Mouse (Mus musculus): ENCODE data around the gene Lima1. TPM values are rescaled to one million over a fixed set of nuclear protein-coding genes. Genes with fewer than 3 reads are reported as not detected.

Gene Lima1
- polyA plus RNA-seq, 1 experiment from 2014 or later = 14.8 TPM

DNA sequence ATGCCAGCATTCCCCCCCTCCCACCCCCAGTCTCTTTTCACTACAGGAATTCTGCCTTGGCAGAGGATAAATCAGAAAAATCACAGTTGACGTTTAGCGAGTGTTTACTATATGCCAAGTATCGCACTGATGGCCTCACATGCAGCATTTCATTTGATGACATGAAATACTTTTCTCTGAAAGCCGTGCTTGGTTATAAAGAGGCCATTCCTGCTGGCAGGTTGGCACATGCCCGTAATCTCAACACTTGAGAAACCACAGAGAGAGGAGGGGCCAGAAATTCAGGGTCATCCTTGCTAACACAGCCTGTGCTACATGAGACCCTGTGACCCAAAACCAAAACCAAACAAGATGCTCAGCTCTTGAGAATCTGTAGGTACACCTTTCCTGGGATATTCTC is 77.4 kb downstream of the Lima1 start:
- Histone ChIP-seq H3K4me3 (ENCODE audit: low read depth, low read length) (no peak overlapping the region), H3K36me3 (replicated peaks; ENCODE audit: insufficient read depth, low read length) (peaks cover 19% of the 10 kb centered on the region; the same call in 1 of the 2 replicates), H3K9ac (replicated peaks) (no peak overlapping the region), H3K4me2 (ENCODE audit: low read depth, low read length) (no peak overlapping the region), H3K27ac (ENCODE audit: low read depth) (no peak overlapping the region), H3K9me3 (ENCODE audit: low read length) (no peaks in the 10 kb centered on the region), H3K27me3 (ENCODE audit: insufficient read depth, low read length) (no peaks in the 10 kb centered on the region), H3K4me1 (ENCODE audit: insufficient read depth) (no peaks in the 10 kb centered on the region)
- TF ChIP-seq CTCF (IDR thresholded peaks at IDR 0.05; ENCODE audit: low read depth) = no peak
- TF ChIP-seq EP300 (IDR thresholded peaks at IDR 0.05; ENCODE audit: low read depth) = no peak
- DNase-seq = no peak
- no peak for ATAC-seq
- 74% methylated on average over 5 of the region's 5 CpGs for WGBS (ENCODE audit: insufficient replicate concordance)

DNA sequence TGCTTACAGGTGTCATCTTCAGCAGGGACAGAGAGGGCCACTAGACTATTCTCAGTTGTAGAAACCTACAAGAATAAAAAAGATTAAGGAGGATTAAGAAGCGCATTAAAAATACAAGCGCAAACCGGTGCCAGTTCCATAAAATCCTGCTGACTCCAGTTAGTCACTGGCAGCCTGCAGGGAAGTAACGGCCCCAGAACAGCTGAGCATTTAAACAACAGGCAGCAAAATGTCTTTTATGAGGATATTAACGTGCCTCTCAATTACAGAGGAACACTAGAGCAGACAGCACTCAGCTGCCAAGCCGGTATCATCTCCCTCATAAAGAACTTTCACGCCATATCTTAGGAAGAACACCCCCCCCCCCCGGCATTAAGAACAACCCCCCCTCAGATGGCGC is 78.5 kb downstream of the Lima1 start:
- H3K4me3 ChIP-seq (ENCODE audit: low read depth, low read length) = no peak overlapping the region

DNA sequence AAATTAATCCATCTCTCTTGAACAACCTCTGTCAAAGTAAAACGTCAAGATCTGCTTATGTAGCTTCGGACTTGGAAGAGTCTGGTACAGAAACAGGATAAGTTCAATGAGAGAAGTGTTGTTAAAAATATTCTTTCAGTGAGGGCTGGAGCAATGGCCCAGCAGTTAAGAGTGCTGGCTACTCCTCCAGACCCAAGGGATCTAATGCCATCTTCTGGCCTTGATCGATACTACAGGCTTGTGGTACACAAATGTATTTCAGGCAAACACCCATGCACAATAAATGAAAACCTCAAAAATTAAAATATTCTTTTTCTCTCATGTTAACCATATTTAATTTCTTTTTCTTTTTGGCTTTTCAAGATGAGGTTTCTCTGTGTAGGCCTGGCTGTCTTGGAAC is 79.2 kb downstream of the Lima1 start:
- DNase-seq = no peak

More for the DNA sequence above, 78.5 kb downstream of the Lima1 start:
- no peak overlapping the region for H3K9ac ChIP-seq (replicated peaks)
- ATAC-seq (no peak), DNase-seq (no peak)
- 88% methylated on average over 9 of the region's 9 CpGs for whole genome bisulfite sequencing (ENCODE audit: insufficient replicate concordance)
- no peak for TF ChIP-seq EP300 (IDR thresholded peaks at IDR 0.05; ENCODE audit: low read depth)
- no peak for TF ChIP-seq CTCF (IDR thresholded peaks at IDR 0.05; ENCODE audit: low read depth)
- peaks cover 22% of the 10 kb centered on the region; the same call in 1 of the 2 replicates for H3K36me3 ChIP-seq (replicated peaks; ENCODE audit: insufficient read depth, low read length)
- H3K27me3 ChIP-seq (ENCODE audit: insufficient read depth, low read length) = no peaks in the 10 kb centered on the region
- no peaks in the 10 kb centered on the region for H3K4me1 ChIP-seq (ENCODE audit: insufficient read depth)
- no peak overlapping the region for H3K4me2 ChIP-seq (ENCODE audit: low read depth, low read length)
- no peak overlapping the region for H3K27ac ChIP-seq (ENCODE audit: low read depth)
- H3K9me3 ChIP-seq (ENCODE audit: low read length) = no peaks in the 10 kb centered on the region

DNA sequence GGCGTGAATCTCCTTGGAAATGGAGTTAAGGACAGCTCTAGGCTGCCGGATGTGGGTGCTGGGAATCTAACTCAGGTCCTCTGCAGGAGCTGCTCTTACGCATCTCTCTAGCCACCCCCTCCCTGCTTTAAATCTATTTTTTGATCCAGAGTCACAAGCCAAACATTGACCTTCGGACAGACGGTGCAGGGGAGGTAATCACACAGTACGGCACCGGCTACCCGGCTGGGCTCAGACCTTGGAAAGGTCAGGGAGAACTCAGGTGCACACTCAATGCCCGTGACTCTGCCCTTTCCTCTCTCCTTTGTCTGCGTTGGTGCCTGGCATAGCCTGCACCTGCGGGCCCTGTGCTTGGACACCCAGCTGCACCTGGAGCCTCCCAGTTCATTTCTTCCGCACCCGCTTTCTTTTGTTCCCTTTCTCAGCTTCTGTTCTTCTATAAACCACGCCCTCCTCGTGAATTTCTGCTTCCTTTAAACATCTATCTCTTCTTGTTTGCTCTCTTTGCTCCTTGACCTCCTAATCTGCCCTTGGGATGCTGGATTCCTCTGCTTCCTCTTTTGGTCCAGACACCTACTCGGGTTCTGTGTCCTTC is 82.9 kb downstream of the Lima1 start:
- Histone ChIP-seq H3K27ac (ENCODE audit: low read depth) (no peak overlapping the region), H3K9me3 (ENCODE audit: low read length) (no peaks in the 10 kb centered on the region), H3K36me3 (replicated peaks; ENCODE audit: insufficient read depth, low read length) (peaks cover 22% of the 10 kb centered on the region; the same call in 1 of the 2 replicates), H3K27me3 (ENCODE audit: insufficient read depth, low read length) (no peaks in the 10 kb centered on the region), H3K4me3 (ENCODE audit: low read depth, low read length) (no peak overlapping the region), H3K4me2 (ENCODE audit: low read depth, low read length) (no peak overlapping the region), H3K9ac (replicated peaks) (no peak overlapping the region), H3K4me1 (ENCODE audit: insufficient read depth) (no peaks in the 10 kb centered on the region)
- WGBS (ENCODE audit: insufficient replicate concordance) = 73% methylated on average over 16 of the region's 16 CpGs
- no peak for DNase-seq
- no peak for ATAC-seq
- TF ChIP-seq CTCF (IDR thresholded peaks at IDR 0.05; ENCODE audit: low read depth) = no peak
- TF ChIP-seq EP300 (IDR thresholded peaks at IDR 0.05; ENCODE audit: low read depth) = no peak

More for the DNA sequence above, 79.2 kb downstream of the Lima1 start:
- WGBS (ENCODE audit: insufficient replicate concordance) = 78% methylated on average over 3 of the region's 3 CpGs
- Histone ChIP-seq H3K4me2 (ENCODE audit: low read depth, low read length) (no peak overlapping the region), H3K9me3 (ENCODE audit: low read length) (no peaks in the 10 kb centered on the region), H3K4me3 (ENCODE audit: low read depth, low read length) (no peak overlapping the region), H3K9ac (replicated peaks) (no peak overlapping the region), H3K27ac (ENCODE audit: low read depth) (no peak overlapping the region), H3K27me3 (ENCODE audit: insufficient read depth, low read length) (no peaks in the 10 kb centered on the region), H3K4me1 (ENCODE audit: insufficient read depth) (no peaks in the 10 kb centered on the region), H3K36me3 (replicated peaks; ENCODE audit: insufficient read depth, low read length) (peaks cover 22% of the 10 kb centered on the region; the same call in 1 of the 2 replicates)
- TF ChIP-seq EP300 (IDR thresholded peaks at IDR 0.05; ENCODE audit: low read depth) = no peak
- TF ChIP-seq CTCF (IDR thresholded peaks at IDR 0.05; ENCODE audit: low read depth) = peak; percentile 52
- no peak for ATAC-seq

DNA sequence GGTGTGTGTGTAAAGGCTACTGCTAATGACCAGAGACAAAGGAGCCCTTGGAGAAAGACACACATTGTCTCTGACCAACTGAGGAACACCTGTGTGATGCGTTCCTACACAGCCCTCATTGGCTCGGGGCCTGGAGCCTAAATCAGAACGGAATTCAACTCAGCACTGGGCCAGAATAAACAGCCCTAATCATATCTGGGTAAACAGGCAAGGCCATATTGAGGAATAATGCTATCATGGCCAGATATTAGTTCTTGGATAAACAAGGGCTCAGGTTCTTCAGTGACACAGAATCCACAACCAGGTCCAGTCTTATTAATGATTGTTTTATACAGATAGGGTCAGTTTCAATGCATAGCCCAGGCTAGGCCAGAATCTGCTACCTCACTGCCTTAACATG is 84.3 kb downstream of the Lima1 start:
- no peak overlapping the region for H3K27ac ChIP-seq (ENCODE audit: low read depth)
- no peak overlapping the region for H3K9ac ChIP-seq (replicated peaks)
- no peaks in the 10 kb centered on the region for H3K4me1 ChIP-seq (ENCODE audit: insufficient read depth)
- peaks cover 20% of the 10 kb centered on the region; the same call in 1 of the 2 replicates for H3K36me3 ChIP-seq (replicated peaks; ENCODE audit: insufficient read depth, low read length)
- ATAC-seq (no peak), DNase-seq (no peak)
- no peaks in the 10 kb centered on the region for H3K27me3 ChIP-seq (ENCODE audit: insufficient read depth, low read length)
- no peak overlapping the region for H3K4me2 ChIP-seq (ENCODE audit: low read depth, low read length)
- no peak overlapping the region for H3K4me3 ChIP-seq (ENCODE audit: low read depth, low read length)
- TF ChIP-seq CTCF (IDR thresholded peaks at IDR 0.05; ENCODE audit: low read depth) (no peak), EP300 (IDR thresholded peaks at IDR 0.05; ENCODE audit: low read depth) (no peak)
- no peaks in the 10 kb centered on the region for H3K9me3 ChIP-seq (ENCODE audit: low read length)
- WGBS (ENCODE audit: insufficient replicate concordance) = 76% methylated on average over 3 of the region's 3 CpGs

DNA sequence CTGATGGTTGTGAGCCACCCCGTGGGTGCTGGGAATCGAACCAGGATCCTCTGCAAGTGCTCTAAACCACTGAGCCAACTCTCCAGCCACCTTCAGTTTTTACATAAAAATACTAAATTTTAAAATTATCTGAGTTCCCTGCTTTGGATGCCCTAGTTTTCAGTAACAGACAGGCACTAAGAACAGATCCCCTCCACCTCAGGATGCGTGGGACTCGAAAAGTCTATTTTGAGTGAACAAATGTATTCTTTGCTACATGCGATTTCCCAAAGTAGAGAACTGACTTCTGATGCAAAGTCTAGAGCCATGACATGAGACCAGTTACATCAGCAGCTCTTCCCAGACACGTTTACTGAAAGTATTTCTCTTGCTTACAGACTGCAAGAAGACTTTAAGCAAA is 84.8 kb downstream of the Lima1 start:
- no peak for TF ChIP-seq CTCF (IDR thresholded peaks at IDR 0.05; ENCODE audit: low read depth)
- no peak for TF ChIP-seq EP300 (IDR thresholded peaks at IDR 0.05; ENCODE audit: low read depth)
- no peak overlapping the region for H3K27ac ChIP-seq (ENCODE audit: low read depth)
- H3K4me1 ChIP-seq (ENCODE audit: insufficient read depth) = no peaks in the 10 kb centered on the region
- H3K4me3 ChIP-seq (ENCODE audit: low read depth, low read length) = no peak overlapping the region
- DNase-seq (no peak), ATAC-seq (no peak)
- no peak overlapping the region for H3K4me2 ChIP-seq (ENCODE audit: low read depth, low read length)
- H3K9me3 ChIP-seq (ENCODE audit: low read length) = no peaks in the 10 kb centered on the region
- 83% methylated on average over 6 of the region's 6 CpGs for WGBS (ENCODE audit: insufficient replicate concordance)
- no peak overlapping the region for H3K9ac ChIP-seq (replicated peaks)
- H3K36me3 ChIP-seq (replicated peaks; ENCODE audit: insufficient read depth, low read length) = peaks cover 19% of the 10 kb centered on the region; the same call in 1 of the 2 replicates
- no peaks in the 10 kb centered on the region for H3K27me3 ChIP-seq (ENCODE audit: insufficient read depth, low read length)
